ENCODE assay signal across 13 mouse cellular contexts in the genomic region with DNA sequence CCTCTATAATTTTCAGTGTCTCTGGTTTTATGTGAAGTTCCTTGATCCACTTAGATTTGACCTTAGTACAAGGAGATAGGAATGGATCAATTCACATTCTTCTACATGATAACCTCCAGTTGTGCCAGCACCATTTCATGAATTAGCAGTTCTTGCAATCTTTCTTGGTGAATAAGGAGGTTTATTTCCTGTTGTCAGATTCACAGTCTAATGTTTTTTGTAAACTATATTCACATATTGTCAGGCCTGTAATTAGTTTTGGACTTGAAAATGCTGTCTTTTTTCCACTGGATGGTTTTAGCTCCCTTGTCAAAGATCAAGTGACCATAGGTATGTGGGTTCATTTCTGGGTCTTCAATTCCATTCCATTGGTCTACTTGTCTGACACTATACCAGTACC. TPM values are rescaled to one million over a fixed set of nuclear protein-coding genes. Genes with fewer than 3 reads are reported as not detected.
DNase-seq lines count a peak whose midpoint lies in the region; ATAC-seq and TF ChIP-seq lines count a peak whose summit lies in the region.
"Not testable (repeated sequence)": the region's sequence is repeated elsewhere in the genome, so short reads cannot be mapped to it uniquely, and the experiment has no call there.
"Had no signal": no experiment of that assay in that cellular context is flagged by ENCODE, and none has a peak within 500 bp of the region (broad histone marks: within the 10 kb centered on the region; RNA-seq: fewer than 3 reads in every experiment).

No protein-coding gene starts in this region.

- H3K4me3 ChIP-seq in forebrain, embryonic 14.5 days (ENCODE audit: low read depth, low read length); heart, embryonic 16.5 days (ENCODE audit: low read length); intestine, embryonic 14.5 days (ENCODE audit: low read depth, low read length); limb, embryonic 14.5 days (replicated peaks; ENCODE audit: low read length); lung, embryonic 16.5 days (ENCODE audit: low read length); midbrain, postnatal 0 days (ENCODE audit: low read depth, low read length); stomach, postnatal 0 days (ENCODE audit: low read depth, low read length): not testable (repeated sequence)

- not testable (repeated sequence) for DNase-seq in forebrain, embryonic 14.5 days (ENCODE audit: low spot score); intestine, embryonic 14.5 days (ENCODE audit: low spot score); limb, embryonic 14.5 days (ENCODE audit: low spot score); midbrain, postnatal 0 days (ENCODE audit: low spot score); stomach, postnatal 0 days (ENCODE audit: low spot score)

- H3K27me3 ChIP-seq in forebrain, embryonic 14.5 days (replicated peaks; ENCODE audit: control insufficient read depth, insufficient read depth, low read length); heart, embryonic 16.5 days (ENCODE audit: control insufficient read depth, insufficient read depth, low read length); intestine, embryonic 14.5 days (replicated peaks; ENCODE audit: control insufficient read depth, insufficient read depth, low read length); limb, embryonic 14.5 days (ENCODE audit: control insufficient read depth, insufficient read depth, low read length); lung, embryonic 16.5 days (ENCODE audit: control insufficient read depth, insufficient read depth, low read depth, low read length); midbrain, postnatal 0 days (ENCODE audit: insufficient read depth, low read length); stomach, postnatal 0 days (ENCODE audit: control insufficient read depth, insufficient read depth, low read length): not testable (repeated sequence)

- peak; percentile 100 for ATAC-seq in common myeloid progenitor, adult 5-6 weeks (replicated peaks; ENCODE audit: low read depth, poor library complexity, severe bottlenecking)
- peak; percentile 100 for ATAC-seq in forebrain, embryonic 14.5 days
- peak; percentile 100 for ATAC-seq in heart, embryonic 16.5 days (replicated peaks; ENCODE audit: extremely low read depth, insufficient read depth, low FRiP score)
- peak; percentile 100 for ATAC-seq in intestine, embryonic 14.5 days (replicated peaks; ENCODE audit: low FRiP score, low TSS enrichment, low read depth)
- ATAC-seq in limb, embryonic 14.5 days (ENCODE audit: low FRiP score, low read depth), result peak; percentile 100
- ATAC-seq in lung, embryonic 16.5 days (ENCODE audit: low read depth), result peak; percentile 100
- ATAC-seq in midbrain, postnatal 0 days (ENCODE audit: low FRiP score), result peak; percentile 100
- peak; percentile 100 for ATAC-seq in stomach, postnatal 0 days (ENCODE audit: low FRiP score, low TSS enrichment)

- not testable (repeated sequence) for H3K9me3 ChIP-seq in forebrain, embryonic 14.5 days (replicated peaks; ENCODE audit: control insufficient read depth, low read length); heart, embryonic 16.5 days (replicated peaks; ENCODE audit: control insufficient read depth, low read length); intestine, embryonic 14.5 days (ENCODE audit: control insufficient read depth, low read length); limb, embryonic 14.5 days (ENCODE audit: control insufficient read depth, low read length); lung, embryonic 16.5 days (ENCODE audit: control insufficient read depth, low read length); midbrain, postnatal 0 days (ENCODE audit: low read length); stomach, postnatal 0 days (ENCODE audit: control insufficient read depth, low read length)

- not testable (repeated sequence) for H3K9ac ChIP-seq in forebrain, embryonic 14.5 days (ENCODE audit: low read length); heart, embryonic 16.5 days (ENCODE audit: low read length); intestine, embryonic 14.5 days (ENCODE audit: low read length); limb, embryonic 14.5 days (ENCODE audit: low read depth, low read length, severe bottlenecking); lung, embryonic 16.5 days (ENCODE audit: low read length); midbrain, postnatal 0 days (replicated peaks; ENCODE audit: low read length, poor library complexity, severe bottlenecking); stomach, postnatal 0 days (ENCODE audit: low read length)

- H3K4me2 ChIP-seq in forebrain, embryonic 14.5 days (ENCODE audit: low read length); heart, embryonic 16.5 days (ENCODE audit: low read depth, low read length); intestine, embryonic 14.5 days (ENCODE audit: low read length); limb, embryonic 14.5 days (replicated peaks; ENCODE audit: low read depth, low read length, severe bottlenecking); lung, embryonic 16.5 days (ENCODE audit: low read depth, low read length); midbrain, postnatal 0 days (ENCODE audit: low read depth, low read length, poor library complexity, severe bottlenecking); stomach, postnatal 0 days (replicated peaks; ENCODE audit: low read depth): not testable (repeated sequence)

- not testable (repeated sequence) for H3K4me1 ChIP-seq in forebrain, embryonic 14.5 days (ENCODE audit: control insufficient read depth, insufficient read depth, low read length); heart, embryonic 16.5 days (ENCODE audit: control insufficient read depth, insufficient read depth, low read length); intestine, embryonic 14.5 days (replicated peaks; ENCODE audit: control insufficient read depth, insufficient read depth, low read length); limb, embryonic 14.5 days (ENCODE audit: control insufficient read depth, insufficient read depth, low read length); lung, embryonic 16.5 days (replicated peaks; ENCODE audit: control insufficient read depth, insufficient read depth, low read length); midbrain, postnatal 0 days (ENCODE audit: insufficient read depth, low read length); stomach, postnatal 0 days (replicated peaks; ENCODE audit: control insufficient read depth, insufficient read depth)

- TF ChIP-seq POLR2A in limb, embryonic 14.5 days (IDR thresholded peaks at IDR 0.05; ENCODE audit: borderline replicate concordance, extremely low read depth, insufficient read depth, insufficient read length), result not testable (repeated sequence)

- TF ChIP-seq EP300 in stomach, postnatal 0 days (optimal IDR thresholded peaks at IDR 0.05), result not testable (repeated sequence)

- not testable (repeated sequence) for H3K36me3 ChIP-seq in forebrain, embryonic 14.5 days (ENCODE audit: control insufficient read depth, insufficient read depth, low read length); heart, embryonic 16.5 days (ENCODE audit: control insufficient read depth, insufficient read depth); intestine, embryonic 14.5 days (ENCODE audit: control insufficient read depth, insufficient read depth, low read length); limb, embryonic 14.5 days (ENCODE audit: control insufficient read depth, insufficient read depth, low read length); lung, embryonic 16.5 days (ENCODE audit: control insufficient read depth, insufficient read depth, low read length); midbrain, postnatal 0 days (ENCODE audit: insufficient read depth, low read length); stomach, postnatal 0 days (ENCODE audit: control insufficient read depth, insufficient read depth, low read length)

- TF ChIP-seq CTCF in midbrain, postnatal 0 days (IDR thresholded peaks at IDR 0.05); stomach, postnatal 0 days (IDR thresholded peaks at IDR 0.05; ENCODE audit: low read depth): not testable (repeated sequence)

- H3K27ac ChIP-seq in forebrain, embryonic 14.5 days (ENCODE audit: low read depth, low read length); heart, embryonic 16.5 days (ENCODE audit: low read length); intestine, embryonic 14.5 days (ENCODE audit: low read depth); limb, embryonic 14.5 days (replicated peaks; ENCODE audit: low read depth, low read length); lung, embryonic 16.5 days (ENCODE audit: low read length); midbrain, postnatal 0 days (ENCODE audit: low read depth, low read length); stomach, postnatal 0 days (replicated peaks): not testable (repeated sequence)

RNA-seq across cellular contexts. Expression of gene Abcb11, which starts 13.0 kb away (rescaled TPM):
- not detected in 2 replicates for total RNA-seq in common myeloid progenitor, adult 5-6 weeks (2017)
- polyA plus RNA-seq in forebrain, embryonic 14.5 days (2014; fragmentation: Nextera tagmentation; extraction: Ambion mirVana), result 0.04 TPM in 1 of 2 replicates, not detected in the other
- 0.04 and 0.13 TPM in 2 replicates for polyA plus RNA-seq in heart, embryonic 16.5 days (2015; fragmentation: Nextera tagmentation; extraction: Ambion mirVana)
- polyA plus RNA-seq in intestine, embryonic 14.5 days (2014; fragmentation: Nextera tagmentation; extraction: Ambion mirVana), result not detected in 2 replicates
- 0.01 TPM in 1 of 2 replicates, not detected in the other for polyA plus RNA-seq in limb, embryonic 14.5 days (2012; rRNA removed)
- not detected in 2 replicates for polyA plus RNA-seq in limb, embryonic 14.5 days (2014; fragmentation: Nextera tagmentation; extraction: Ambion mirVana)
- polyA plus RNA-seq in lung, embryonic 16.5 days (2015; fragmentation: Nextera tagmentation; extraction: Ambion mirVana), result 0.19 and 0.21 TPM in 2 replicates
- 0.05 TPM in 1 of 2 replicates, not detected in the other for total RNA-seq in midbrain, postnatal 0 days (2014; rRNA removed)
- polyA plus RNA-seq in midbrain, postnatal 0 days (2015; fragmentation: Nextera tagmentation; extraction: Ambion mirVana), result not detected in 2 replicates
- polyA plus RNA-seq in stomach, postnatal 0 days (2015; fragmentation: Nextera tagmentation; extraction: Ambion mirVana), result 0.96 and 1.4 TPM in 2 replicates
- total RNA-seq: layer of hippocampus, adult 2 months; left cerebral cortex, adult 8-10 months had no signal
- polyA plus RNA-seq: cortical plate, adult 2 months; kidney, adult 2 months had no signal

RNA-seq across cellular contexts. Expression of gene Dhrs9, which starts 24.8 kb away (rescaled TPM):
- 0.09 and 1.1 TPM in 2 replicates for total RNA-seq in common myeloid progenitor, adult 5-6 weeks (2017)
- polyA plus RNA-seq in forebrain, embryonic 14.5 days (2014; fragmentation: Nextera tagmentation; extraction: Ambion mirVana), result not detected in 2 replicates
- polyA plus RNA-seq in heart, embryonic 16.5 days (2015; fragmentation: Nextera tagmentation; extraction: Ambion mirVana), result 0.04 and 0.07 TPM in 2 replicates
- polyA plus RNA-seq in intestine, embryonic 14.5 days (2014; fragmentation: Nextera tagmentation; extraction: Ambion mirVana), result not detected in 2 replicates
- 0.09 and 0.10 TPM in 2 replicates for polyA plus RNA-seq in limb, embryonic 14.5 days (2012; rRNA removed)
- polyA plus RNA-seq in limb, embryonic 14.5 days (2014; fragmentation: Nextera tagmentation; extraction: Ambion mirVana), result 0.10 TPM in 1 of 2 replicates, not detected in the other
- 0.04 and 0.08 TPM in 2 replicates for polyA plus RNA-seq in lung, embryonic 16.5 days (2015; fragmentation: Nextera tagmentation; extraction: Ambion mirVana)
- not detected in 2 replicates for total RNA-seq in midbrain, postnatal 0 days (2014; rRNA removed)
- not detected in 2 replicates for polyA plus RNA-seq in midbrain, postnatal 0 days (2015; fragmentation: Nextera tagmentation; extraction: Ambion mirVana)
- polyA plus RNA-seq in stomach, postnatal 0 days (2015; fragmentation: Nextera tagmentation; extraction: Ambion mirVana), result 5.1 and 5.8 TPM in 2 replicates
- total RNA-seq: layer of hippocampus, adult 2 months had no signal
- polyA plus RNA-seq: cortical plate, adult 2 months; heart, embryonic 10.5 days had no signal
